20 mouse cellular contexts compared by ENCODE assay signal in the genomic region with DNA sequence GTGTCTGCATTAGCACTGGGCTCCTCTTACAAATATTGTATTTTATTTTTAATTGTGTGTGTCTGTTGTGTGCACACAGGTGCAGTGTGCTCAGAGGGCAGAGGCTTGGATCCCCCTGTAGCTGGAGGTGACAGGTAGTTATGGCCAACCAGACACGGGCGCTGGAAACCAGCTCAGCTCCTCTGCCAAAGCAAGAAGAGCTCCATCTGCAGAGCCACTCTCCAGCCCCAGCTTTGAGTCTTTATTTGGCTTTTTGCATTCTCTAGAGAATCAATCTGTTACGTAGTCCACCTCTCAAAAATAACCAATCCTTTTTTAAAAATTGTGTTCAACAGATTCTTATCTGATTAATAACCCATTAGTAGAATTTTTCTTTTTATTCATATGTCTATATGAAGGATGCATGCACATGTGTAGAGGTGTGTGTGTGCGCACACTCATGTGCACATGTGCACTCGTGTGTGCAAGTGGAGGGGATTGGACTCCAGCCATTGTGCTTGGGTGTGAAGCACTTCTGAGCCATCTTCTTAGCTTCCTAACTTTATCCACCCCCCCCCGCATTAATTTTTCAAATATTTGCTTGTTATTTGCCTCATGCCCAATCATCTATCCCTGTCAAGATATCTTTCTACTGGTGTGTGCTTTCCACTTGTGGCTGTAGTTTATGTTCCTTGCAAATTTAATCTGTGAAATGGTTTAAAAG. TPM values are rescaled to one million over a fixed set of nuclear protein-coding genes. Genes with fewer than 3 reads are reported as not detected.
"Had no signal": no experiment of that assay in that cellular context is flagged by ENCODE, and none has a peak within 500 bp of the region (broad histone marks: within the 10 kb centered on the region; RNA-seq: fewer than 3 reads in every experiment).

No protein-coding gene starts in this region.

- H3K36me3 ChIP-seq: limb, embryonic 15.5 days; midbrain, embryonic 12.5 days; neural tube, embryonic 13.5 days had no signal

- H3K4me1 ChIP-seq: limb, embryonic 15.5 days; midbrain, embryonic 12.5 days; neural tube, embryonic 13.5 days had no signal

- H3K27me3 ChIP-seq: limb, embryonic 15.5 days; midbrain, embryonic 12.5 days; neural tube, embryonic 13.5 days had no signal

- DNase-seq: kidney, adult 8-10 months; kidney, postnatal 36 days; lung, adult 18-20 months; retina, postnatal 1 day; thymus, postnatal 36 days had no signal

- H3K4me2 ChIP-seq: limb, embryonic 15.5 days; midbrain, embryonic 12.5 days; neural tube, embryonic 13.5 days had no signal

- H3K9me3 ChIP-seq: limb, embryonic 15.5 days; midbrain, embryonic 12.5 days; neural tube, embryonic 13.5 days had no signal

- H3K27ac ChIP-seq: kidney, postnatal 0 days; limb, embryonic 15.5 days; midbrain, embryonic 12.5 days; neural tube, embryonic 13.5 days had no signal

- H3K9ac ChIP-seq: limb, embryonic 15.5 days; midbrain, embryonic 12.5 days; neural tube, embryonic 13.5 days had no signal

- ATAC-seq: intestine, postnatal 0 days; midbrain, embryonic 16.5 days had no signal

- H3K4me3 ChIP-seq: limb, embryonic 15.5 days; midbrain, embryonic 12.5 days; neural tube, embryonic 13.5 days had no signal

RNA-seq across cellular contexts. Expression of a gene that starts 16.0 kb away (rescaled TPM):
- total RNA-seq: layer of hippocampus, adult 8-10 months; left cerebral cortex, adult 8-10 months; left cerebral cortex, postnatal 25 days; megakaryocyte-erythroid progenitor cell, adult 5-6 weeks had no signal
- polyA plus RNA-seq: intestine, postnatal 0 days; kidney, postnatal 0 days; limb, embryonic 11.5 days; lung, embryonic 16.5 days; midbrain, embryonic 12.5 days; midbrain, embryonic 16.5 days; neural tube, embryonic 13.5 days; small intestine, adult 2 months had no signal

RNA-seq across cellular contexts. Expression of a gene that starts 29.1 kb away (rescaled TPM):
- total RNA-seq: megakaryocyte-erythroid progenitor cell, adult 5-6 weeks had no signal
- polyA plus RNA-seq: limb, embryonic 11.5 days; midbrain, embryonic 12.5 days; midbrain, embryonic 16.5 days; neural tube, embryonic 13.5 days had no signal

RNA-seq across cellular contexts. Expression of a gene that starts 51.8 kb away (rescaled TPM):
- total RNA-seq: left cerebral cortex, adult 8-10 months; megakaryocyte-erythroid progenitor cell, adult 5-6 weeks had no signal
- polyA plus RNA-seq: intestine, postnatal 0 days; kidney, postnatal 0 days; limb, embryonic 11.5 days; limb, embryonic 15.5 days; lung, embryonic 16.5 days; midbrain, embryonic 12.5 days; neural tube, embryonic 13.5 days; small intestine, adult 2 months; stomach, embryonic 16.5 days; thymus, postnatal 0 days had no signal
